Mouse (Mus musculus) right cerebral cortex, postnatal 10 days (tissue): ENCODE results near the gene Pdlim5.
"Not testable (repeated sequence)": the region's sequence is repeated elsewhere in the genome, so short reads cannot be mapped to it uniquely, and the experiment has no call there.

ENCODE experiments used
- DNase-seq, 2 experiments: peaks; one replicate each; pipeline ENCODE4 v3.0.0; 2021; ENCODE audit warnings: low spot score in 2 of 2

Gene Pdlim5

GRCm38 (mm10) chr3:142395520-142396193, at the start of gene Pdlim5:
TSS of gene Pdlim5 (minus strand) at chr3:142395696.
- peak; percentile 86 to 90 for DNase-seq

GRCm38 (mm10) chr3:142443710-142444043, 48.2 kb upstream of the Pdlim5 start:
- DNase-seq: no peak

- peak; percentile 79 to 88 for DNase-seq
Observed at GRCm38 (mm10) chr3:142443006-142443709, 47.7 kb upstream of the Pdlim5 start.

- DNase-seq: no peak
Observed at GRCm38 (mm10) chr3:142442161-142442560, 46.7 kb upstream of the Pdlim5 start.

- DNase-seq: no peak
Observed at GRCm38 (mm10) chr3:142441142-142441541, 45.6 kb upstream of the Pdlim5 start.

GRCm38 (mm10) chr3:142440191-142440590, 44.7 kb upstream of the Pdlim5 start:
- DNase-seq: no peak

- no peak for DNase-seq
Observed at GRCm38 (mm10) chr3:142439591-142440093, 44.1 kb upstream of the Pdlim5 start.

- DNase-seq: not testable (repeated sequence)
Observed at GRCm38 (mm10) chr3:142438630-142439029, 43.1 kb upstream of the Pdlim5 start.

- DNase-seq: no peak
Observed at GRCm38 (mm10) chr3:142436824-142437223, 41.3 kb upstream of the Pdlim5 start.

- DNase-seq: no peak
Observed at GRCm38 (mm10) chr3:142436212-142436611, 40.7 kb upstream of the Pdlim5 start.

- no peak for DNase-seq
Observed at GRCm38 (mm10) chr3:142434786-142435168, 39.3 kb upstream of the Pdlim5 start.

GRCm38 (mm10) chr3:142434127-142434785, 38.8 kb upstream of the Pdlim5 start:
- no peak for DNase-seq

- no peak for DNase-seq
Observed at GRCm38 (mm10) chr3:142431481-142431880, 36.0 kb upstream of the Pdlim5 start.

- DNase-seq: no peak
Observed at GRCm38 (mm10) chr3:142430048-142430447, 34.6 kb upstream of the Pdlim5 start.

GRCm38 (mm10) chr3:142426806-142427205, 31.3 kb upstream of the Pdlim5 start:
- no peak for DNase-seq

- no peak for DNase-seq
Observed at GRCm38 (mm10) chr3:142424134-142424533, 28.6 kb upstream of the Pdlim5 start.

GRCm38 (mm10) chr3:142423501-142423917, 28.0 kb upstream of the Pdlim5 start:
- no peak for DNase-seq

- no peak for DNase-seq
Observed at GRCm38 (mm10) chr3:142422229-142422628, 26.7 kb upstream of the Pdlim5 start.

GRCm38 (mm10) chr3:142421470-142421869, 26.0 kb upstream of the Pdlim5 start:
- DNase-seq: no peak

- DNase-seq: no peak
Observed at GRCm38 (mm10) chr3:142417996-142418395, 22.5 kb upstream of the Pdlim5 start.

- DNase-seq: no peak
Observed at GRCm38 (mm10) chr3:142413345-142413885, 17.9 kb upstream of the Pdlim5 start.

GRCm38 (mm10) chr3:142410930-142411329, 15.4 kb upstream of the Pdlim5 start:
- no peak for DNase-seq
